Mouse (Mus musculus): Measurements from ENCODE around the gene Sp1.

GRCm38 (mm10) chr15:102356501-102357325 lies 49.2 kb upstream of the Sp1 start:
- TF ChIP-seq CTCF (IDR thresholded peaks at IDR 0.05; ENCODE audit: borderline replicate concordance, insufficient read depth, low read length) (no peak), POLR2A (IDR thresholded peaks at IDR 0.05; ENCODE audit: low read depth, low read length) (no peak)
